Mouse (Mus musculus) intestine, embryonic 14.5 days (tissue): ENCODE data around the gene Igsf8. TPM values are rescaled to one million over a fixed set of nuclear protein-coding genes. Genes with fewer than 3 reads are reported as not detected.

Source experiments
- ATAC-seq: fragments of 200-750 bp; cut with Nextera tagmentation; replicated peaks from 2 replicates; pipeline ENCODE4 v1.8.0; 2017; ENCODE audit warnings: low read depth, moderate number of reproducible peaks, moderate TSS enrichment, moderate library complexity; ENCODE audit not compliant: low FRiP score, low TSS enrichment
- DNase-seq: peaks from one replicate; pipeline ENCODE4 v3.0.0-alpha.2; 2018; ENCODE audit warnings: low spot score
- H3K27ac ChIP-seq: fragments of 300-500 bp; sonication (generic); 2 replicates; pipeline ENCODE4 v1.5.1; 2014; ENCODE audit warnings: low read depth, mild to moderate bottlenecking, control low read depth
- H3K27me3 ChIP-seq: fragments of 300-500 bp; sonication (generic); replicated peaks from 2 replicates; pipeline ENCODE4 v1.6.1; 2014; ENCODE audit warnings: low read length, control low read depth; ENCODE audit not compliant: control insufficient read depth, insufficient read depth
- H3K36me3 ChIP-seq: fragments of 300-500 bp; sonication (generic); 2 replicates; pipeline ENCODE4 v1.6.1; 2014; ENCODE audit warnings: low read length, control low read depth; ENCODE audit not compliant: control insufficient read depth, insufficient read depth
- H3K4me1 ChIP-seq: fragments of 300-500 bp; sonication (generic); replicated peaks from 2 replicates; pipeline ENCODE4 v1.6.1; 2014; ENCODE audit warnings: low read length, control low read depth, mixed read lengths; ENCODE audit not compliant: control insufficient read depth, insufficient read depth
- H3K4me2 ChIP-seq: fragments of 300-500 bp; sonication (generic); 2 replicates; pipeline ENCODE4 v1.6.1; 2014; ENCODE audit warnings: low read length
- H3K4me3 ChIP-seq: fragments of 300-500 bp; sonication (generic); 2 replicates; pipeline ENCODE4 v1.5.1; 2014; ENCODE audit warnings: low read depth, low read length, control low read depth, mixed read lengths
- H3K9ac ChIP-seq: fragments of 300-500 bp; sonication (generic); 2 replicates; pipeline ENCODE4 v1.6.1; 2014; ENCODE audit warnings: mild to moderate bottlenecking, low read length
- H3K9me3 ChIP-seq: fragments of 300-500 bp; sonication (generic); 2 replicates; pipeline ENCODE4 v1.6.1; 2016; ENCODE audit warnings: low read length, control low read depth; ENCODE audit not compliant: control insufficient read depth
- WGBS: fragments of 180-500 bp; shearing (Covaris S2); extraction: QIAGEN DNeasy Blood & Tissue Kit; methylation state at CpG from one replicate; pipeline ENCODE4 v1.1.7; 2014; 5-methylcytosine and 5-hydroxymethylcytosine counted together
- polyA plus RNA-seq: library from polyadenylated mRNA; unstranded; fragments of >200 nt; fragmentation: Nextera tagmentation; extraction: Ambion mirVana; gene quantifications from 2 replicates; pipeline ENCODE4 v1.2.1, GENCODE M21; 2014

Igsf8 gene
- polyA plus RNA-seq, 1 experiment from 2014 or later = 48.5 TPM

- Histone ChIP-seq H3K27me3 (no peaks in the 10 kb centered on the region), H3K36me3 (0 out of 2 replicates have a peak, but pooled peaks cover 5% of the 10 kb centered on the region), H3K4me2 (no peak overlapping the region), H3K9ac (no peak overlapping the region), H3K9me3 (no peaks in the 10 kb centered on the region), H3K4me1 (0 out of 2 replicates have a peak, but pooled peaks cover 3% of the 10 kb centered on the region), H3K27ac (no peak overlapping the region), H3K4me3 (no peak overlapping the region)
- 88% methylated on average over 19 of the region's 19 CpGs for WGBS
- DNase-seq (no peak), ATAC-seq (no peak)
Observed at GRCm38 (mm10) chr1:172318424-172319035, 57.1 kb downstream of the Igsf8 start.

GRCm38 (mm10) chr1:172319346-172319745 is 57.9 kb downstream of the Igsf8 start:
- no peak for ATAC-seq

GRCm38 (mm10) chr1:172319921-172320411 is 58.5 kb downstream of the Igsf8 start:
- H3K4me2 ChIP-seq = no peak overlapping the region
- DNase-seq = no peak
- no peak overlapping the region for H3K9ac ChIP-seq
- H3K27ac ChIP-seq = no peak overlapping the region
- WGBS = 33% methylated on average over 5 of the region's 5 CpGs
- no peak for ATAC-seq
- H3K9me3 ChIP-seq = no peaks in the 10 kb centered on the region
- peaks cover under 1% of the 10 kb centered on the region for H3K27me3 ChIP-seq
- H3K4me1 ChIP-seq = 0 out of 2 replicates have a peak, but pooled peaks cover 3% of the 10 kb centered on the region
- no peak overlapping the region for H3K4me3 ChIP-seq
- 0 out of 2 replicates have a peak, but pooled peaks cover 5% of the 10 kb centered on the region for H3K36me3 ChIP-seq

More at GRCm38 (mm10) chr1:172319346-172319745, 57.9 kb downstream of the Igsf8 start:
- no peaks in the 10 kb centered on the region for H3K27me3 ChIP-seq
- no peak for DNase-seq
- 0 out of 2 replicates have a peak, but pooled peaks cover 3% of the 10 kb centered on the region for H3K4me1 ChIP-seq
- H3K27ac ChIP-seq = no peak overlapping the region
- H3K4me2 ChIP-seq = no peak overlapping the region
- 76% methylated on average over 7 of the region's 7 CpGs for WGBS
- H3K9me3 ChIP-seq = no peaks in the 10 kb centered on the region
- no peak overlapping the region for H3K4me3 ChIP-seq
- no peak overlapping the region for H3K9ac ChIP-seq
- 0 out of 2 replicates have a peak, but pooled peaks cover 5% of the 10 kb centered on the region for H3K36me3 ChIP-seq

GRCm38 (mm10) chr1:172322725-172323124 is 61.3 kb downstream of the Igsf8 start:
- WGBS = 56% methylated on average over 13 of the region's 13 CpGs
- H3K27ac ChIP-seq = no peak overlapping the region
- no peak for DNase-seq
- ATAC-seq = no peak
- no peak overlapping the region for H3K4me3 ChIP-seq
- H3K4me1 ChIP-seq = 0 out of 2 replicates have a peak, but pooled peaks cover 3% of the 10 kb centered on the region
- H3K27me3 ChIP-seq = peaks cover 28% of the 10 kb centered on the region
- no peaks in the 10 kb centered on the region for H3K9me3 ChIP-seq
- H3K36me3 ChIP-seq = no peaks in the 10 kb centered on the region
- no peak overlapping the region for H3K4me2 ChIP-seq
- H3K9ac ChIP-seq = no peak overlapping the region

- no peak for DNase-seq
- 0 out of 2 replicates have a peak, but pooled peaks cover 3% of the 10 kb centered on the region for H3K4me1 ChIP-seq
- WGBS = 45% methylated on average over 5 of the region's 5 CpGs
- H3K36me3 ChIP-seq = no peaks in the 10 kb centered on the region
- H3K27ac ChIP-seq = no peak overlapping the region
- H3K27me3 ChIP-seq = peaks cover 34% of the 10 kb centered on the region
- H3K4me3 ChIP-seq = no peak overlapping the region
- H3K4me2 ChIP-seq = no peak overlapping the region
- no peak for ATAC-seq
- H3K9me3 ChIP-seq = no peaks in the 10 kb centered on the region
- no peak overlapping the region for H3K9ac ChIP-seq
Observed at GRCm38 (mm10) chr1:172323298-172323697, 61.9 kb downstream of the Igsf8 start.

GRCm38 (mm10) chr1:172323801-172324359 is 62.4 kb downstream of the Igsf8 start:
- WGBS = 64% methylated on average over 6 of the region's 6 CpGs
- H3K27me3 ChIP-seq = peaks cover 39% of the 10 kb centered on the region
- H3K4me2 ChIP-seq = no peak overlapping the region
- no peaks in the 10 kb centered on the region for H3K36me3 ChIP-seq
- ATAC-seq (no peak), DNase-seq (no peak)
- H3K4me1 ChIP-seq = 0 out of 2 replicates have a peak, but pooled peaks cover 3% of the 10 kb centered on the region
- no peak overlapping the region for H3K4me3 ChIP-seq
- no peak overlapping the region for H3K27ac ChIP-seq
- H3K9ac ChIP-seq = no peak overlapping the region
- no peaks in the 10 kb centered on the region for H3K9me3 ChIP-seq

GRCm38 (mm10) chr1:172324725-172325124 is 63.3 kb downstream of the Igsf8 start:
- no peak overlapping the region for H3K4me2 ChIP-seq
- ATAC-seq = peak; percentile 63; the same call in 1 of the 2 replicates
- 13% methylated on average over 7 of the region's 7 CpGs for WGBS
- H3K9me3 ChIP-seq = no peaks in the 10 kb centered on the region
- H3K27me3 ChIP-seq = peaks cover 47% of the 10 kb centered on the region
- no peak overlapping the region for H3K27ac ChIP-seq
- H3K36me3 ChIP-seq = no peaks in the 10 kb centered on the region
- peak; percentile 80 for DNase-seq
- H3K4me1 ChIP-seq = 0 out of 2 replicates have a peak, but pooled peaks cover 2% of the 10 kb centered on the region
- no peak overlapping the region for H3K9ac ChIP-seq
- H3K4me3 ChIP-seq = no peak overlapping the region

GRCm38 (mm10) chr1:172325680-172326535 is 64.5 kb downstream of the Igsf8 start:
- H3K27me3 ChIP-seq = peaks cover 58% of the 10 kb centered on the region
- WGBS = 18% methylated on average over 94 of the region's 94 CpGs

More at GRCm38 (mm10) chr1:172325680-172326535, 64.5 kb downstream of the Igsf8 start:
- H3K27ac ChIP-seq = no peak overlapping the region
- peak overlapping the region; percentile 20; the same call in 1 of the 2 replicates for H3K9ac ChIP-seq
- H3K9me3 ChIP-seq = no peaks in the 10 kb centered on the region
- peak; percentile 88 for DNase-seq
- peak overlapping the region; percentile 43 for H3K4me3 ChIP-seq
- peak; percentile 59 for ATAC-seq
- H3K4me1 ChIP-seq = no peaks in the 10 kb centered on the region
- no peaks in the 10 kb centered on the region for H3K36me3 ChIP-seq
- peak overlapping the region; percentile 75 for H3K4me2 ChIP-seq
